Mouse (Mus musculus): Measurements from ENCODE around the gene Pus10.

DNA sequence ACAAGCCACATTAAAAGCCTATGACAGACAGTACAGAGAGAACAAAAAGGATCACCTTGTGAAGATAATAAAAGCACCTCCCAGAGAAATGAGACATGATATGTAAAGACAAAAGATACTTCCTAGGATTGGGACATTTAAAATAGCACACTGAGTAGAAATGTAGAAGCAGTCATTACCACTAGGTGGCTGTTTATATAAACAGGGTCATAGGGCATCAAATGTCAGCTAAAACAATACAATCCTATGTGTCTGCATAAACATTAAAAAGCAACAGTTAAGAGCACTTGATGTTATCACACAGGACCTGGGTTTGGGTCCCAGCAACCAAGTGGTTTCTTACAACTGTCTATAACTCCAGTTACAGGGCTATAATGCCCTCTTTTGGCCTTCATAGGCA is 34.8 kb upstream of the Pus10 start:
- no peak for TF ChIP-seq CTCF (IDR thresholded peaks at IDR 0.05; ENCODE audit: borderline replicate concordance, control insufficient read depth, extremely low read depth, insufficient read depth, low read length, poor library complexity)
- TF ChIP-seq POLR2A (IDR thresholded peaks at IDR 0.05; ENCODE audit: control insufficient read depth, extremely low read depth, insufficient read depth, low read length, poor library complexity) = no peak
